Mouse (Mus musculus) adrenal gland, postnatal 25 days (tissue): ENCODE results near the gene Pde8a. TPM values are rescaled to one million over a fixed set of nuclear protein-coding genes. Genes with fewer than 3 reads are reported as not detected.
"Not testable (repeated sequence)": the region's sequence is repeated elsewhere in the genome, so short reads cannot be mapped to it uniquely, and the experiment has no call there.

ENCODE experiments used
- DNase-seq: peaks from one replicate; pipeline ENCODE4 v3.0.0; 2021; ENCODE audit warnings: mixed read lengths
- long read RNA-seq: library from polyadenylated mRNA; stranded (forward); transcript quantifications from one replicate; pipeline ENCODE4 v2.0.0, GENCODE M21; 2021
- total RNA-seq: library from RNA; stranded (reverse); gene quantifications from 2 replicates; pipeline ENCODE4 v1.2.3, GENCODE M21; 2021

Gene Pde8a
- total RNA-seq, result 29.9 and 34.0 TPM in 2 replicates
- long read RNA-seq, partial matches to known transcripts, result 5 of 8 reads
- long read RNA-seq, other reads (novel, unspliced or antisense), result 2 of 8 reads

GRCm38 (mm10) chr7:81213347-81214152 is at the start of gene Pde8a:
TSS of gene Pde8a (plus strand) at chr7:81213596.
- DNase-seq, result peak; percentile 47

- DNase-seq, result no peak
These were observed 49.0 kb upstream of the Pde8a start for GRCm38 (mm10) chr7:81164411-81164810.

GRCm38 (mm10) chr7:81167124-81167523 is 46.3 kb upstream of the Pde8a start:
- DNase-seq, result no peak

GRCm38 (mm10) chr7:81169351-81169750 is 44.0 kb upstream of the Pde8a start:
- DNase-seq, result no peak

GRCm38 (mm10) chr7:81173931-81174330 is 39.5 kb upstream of the Pde8a start:
- DNase-seq, result no peak

- no peak for DNase-seq
These were observed 38.7 kb upstream of the Pde8a start for GRCm38 (mm10) chr7:81174654-81175053.

- no peak for DNase-seq
These were observed 37.1 kb upstream of the Pde8a start for GRCm38 (mm10) chr7:81176187-81176769.

- no peak for DNase-seq
These were observed 33.9 kb upstream of the Pde8a start for GRCm38 (mm10) chr7:81179494-81179893.

- peak; percentile 24 for DNase-seq
These were observed 30.8 kb upstream of the Pde8a start for GRCm38 (mm10) chr7:81182492-81183175.

GRCm38 (mm10) chr7:81183181-81183580 is 30.2 kb upstream of the Pde8a start:
- no peak for DNase-seq

- no peak for DNase-seq
These were observed 29.3 kb upstream of the Pde8a start for GRCm38 (mm10) chr7:81184136-81184535.

- no peak for DNase-seq
These were observed 28.7 kb upstream of the Pde8a start for GRCm38 (mm10) chr7:81184651-81185050.

- DNase-seq, result peak; percentile 46
These were observed 27.4 kb upstream of the Pde8a start for GRCm38 (mm10) chr7:81186036-81186435.

- no peak for DNase-seq
These were observed 24.2 kb upstream of the Pde8a start for GRCm38 (mm10) chr7:81189180-81189579.

GRCm38 (mm10) chr7:81195509-81195908 is 17.9 kb upstream of the Pde8a start:
- no peak for DNase-seq

- no peak for DNase-seq
These were observed 16.6 kb upstream of the Pde8a start for GRCm38 (mm10) chr7:81196796-81197195.

GRCm38 (mm10) chr7:81198538-81198937 is 14.9 kb upstream of the Pde8a start:
- DNase-seq, result peak; percentile 61

GRCm38 (mm10) chr7:81199109-81199508 is 14.3 kb upstream of the Pde8a start:
- DNase-seq, result no peak

- no peak for DNase-seq
These were observed 13.6 kb upstream of the Pde8a start for GRCm38 (mm10) chr7:81199757-81200156.

GRCm38 (mm10) chr7:81202389-81202788 is 11.0 kb upstream of the Pde8a start:
- DNase-seq, result no peak

GRCm38 (mm10) chr7:81203576-81203975 is 9.8 kb upstream of the Pde8a start:
- not testable (repeated sequence) for DNase-seq

- peak; percentile 78 for DNase-seq
These were observed 4.5 kb upstream of the Pde8a start for GRCm38 (mm10) chr7:81208944-81209343.
